Mouse (Mus musculus): ENCODE results near the gene Ak6.

GRCm38 (mm10) chr13:100602239-100602902 lies 48.4 kb upstream of the Ak6 start:
- TF ChIP-seq POLR2A (IDR thresholded peaks at IDR 0.05; ENCODE audit: borderline replicate concordance, low read depth, low read length) (no peak), CTCF (IDR thresholded peaks at IDR 0.05; ENCODE audit: low read depth, low read length) (no peak)
